Mouse (Mus musculus) heart, embryonic 12.5 days (tissue): ENCODE measurements around the gene Smyd2. TPM values are rescaled to one million over a fixed set of nuclear protein-coding genes. Genes with fewer than 3 reads are reported as not detected.
A peak's percentile ranks its signal among the peaks of the same experiment; 100 is the strongest.

Source experiments
- ATAC-seq: fragments of 200-750 bp; cut with Nextera tagmentation; 2 replicates; pipeline ENCODE4 v1.8.0; 2017; ENCODE audit warnings: moderate TSS enrichment, moderate library complexity; ENCODE audit not compliant: insufficient number of reproducible peaks, low FRiP score
- H3K27ac ChIP-seq: fragments of 300-500 bp; sonication (generic); 2 replicates; pipeline ENCODE4 v1.5.1; 2016; ENCODE audit warnings: mild to moderate bottlenecking, moderate library complexity; ENCODE audit not compliant: poor library complexity, severe bottlenecking
- H3K27me3 ChIP-seq: fragments of 300-500 bp; sonication (generic); replicated peaks from 2 replicates; pipeline ENCODE4 v1.6.1; 2016; ENCODE audit warnings: mild to moderate bottlenecking, moderate library complexity
- H3K36me3 ChIP-seq: fragments of 300-500 bp; sonication (generic); 2 replicates; pipeline ENCODE4 v1.6.1; 2016; ENCODE audit warnings: mild to moderate bottlenecking, moderate library complexity
- H3K4me1 ChIP-seq: fragments of 300-500 bp; sonication (generic); replicated peaks from 2 replicates; pipeline ENCODE4 v1.6.1; 2016; ENCODE audit warnings: mild to moderate bottlenecking
- H3K4me2 ChIP-seq: fragments of 300-500 bp; sonication (generic); 2 replicates; pipeline ENCODE4 v1.6.1; 2016; ENCODE audit warnings: mild to moderate bottlenecking, moderate library complexity
- H3K4me3 ChIP-seq: fragments of 300-500 bp; sonication (generic); 2 replicates; pipeline ENCODE4 v1.5.1; 2016; ENCODE audit warnings: mild to moderate bottlenecking
- H3K9ac ChIP-seq: fragments of 300-500 bp; sonication (generic); 2 replicates; pipeline ENCODE4 v1.6.1; 2016; ENCODE audit warnings: mild to moderate bottlenecking, moderate library complexity
- H3K9me3 ChIP-seq: fragments of 300-500 bp; sonication (generic); replicated peaks from 2 replicates; pipeline ENCODE4 v1.6.1; 2016; ENCODE audit warnings: mild to moderate bottlenecking, moderate library complexity
- WGBS: fragments of 180-500 bp; shearing (Covaris S2); methylation state at CpG from one replicate; pipeline ENCODE4 v1.1.7; 2016; 5-methylcytosine and 5-hydroxymethylcytosine counted together
- polyA plus RNA-seq: library from polyadenylated mRNA; unstranded; fragments of >200 nt; fragmentation: Nextera tagmentation; extraction: Ambion mirVana; gene quantifications from 2 replicates; pipeline ENCODE4 v1.2.1, GENCODE M21; 2016

The Smyd2 gene
- polyA plus RNA-seq, 1 experiment from 2014 or later: 177 TPM

- H3K4me3 ChIP-seq: no peak overlapping the region
- H3K36me3 ChIP-seq: peaks cover 54% of the 10 kb centered on the region
- WGBS: 33% methylated on average over 7 of the region's 7 CpGs
- no peaks in the 10 kb centered on the region for H3K9me3 ChIP-seq
- 0 out of 2 replicates have a peak, but pooled peaks have one; percentile 61 for ATAC-seq
- H3K9ac ChIP-seq: no peak overlapping the region
- no peak overlapping the region for H3K4me2 ChIP-seq
- H3K27me3 ChIP-seq: no peaks in the 10 kb centered on the region
- peak overlapping the region; percentile 61 for H3K27ac ChIP-seq
- H3K4me1 ChIP-seq: peaks cover 30% of the 10 kb centered on the region
Observed at GRCm38 (mm10) chr1:189887518-189887917, 34.6 kb downstream of the Smyd2 start.

GRCm38 (mm10) chr1:189885975-189886374 lies 36.2 kb downstream of the Smyd2 start:
- Histone ChIP-seq H3K9me3 (no peaks in the 10 kb centered on the region), H3K4me2 (no peak overlapping the region), H3K27ac (no peak overlapping the region), H3K9ac (no peak overlapping the region), H3K4me3 (no peak overlapping the region), H3K36me3 (peaks cover 57% of the 10 kb centered on the region), H3K4me1 (peaks cover 30% of the 10 kb centered on the region), H3K27me3 (no peaks in the 10 kb centered on the region)
- no peak for ATAC-seq
- WGBS: 72% methylated on average over 6 of the region's 6 CpGs

GRCm38 (mm10) chr1:189884951-189885350 lies 37.2 kb downstream of the Smyd2 start:
- no peak for ATAC-seq
- Histone ChIP-seq H3K27me3 (no peaks in the 10 kb centered on the region), H3K4me1 (peaks cover 33% of the 10 kb centered on the region), H3K27ac (no peak overlapping the region), H3K4me3 (no peak overlapping the region), H3K9me3 (no peaks in the 10 kb centered on the region), H3K4me2 (no peak overlapping the region), H3K9ac (no peak overlapping the region), H3K36me3 (peaks cover 66% of the 10 kb centered on the region)
- WGBS: 74% methylated on average over 13 of the region's 13 CpGs

GRCm38 (mm10) chr1:189883531-189884170 lies 38.5 kb downstream of the Smyd2 start:
- no peak for ATAC-seq
- Histone ChIP-seq H3K4me1 (peaks cover 33% of the 10 kb centered on the region), H3K9ac (no peak overlapping the region), H3K27me3 (no peaks in the 10 kb centered on the region), H3K36me3 (peaks cover 66% of the 10 kb centered on the region), H3K4me2 (no peak overlapping the region), H3K27ac (no peak overlapping the region), H3K4me3 (no peak overlapping the region), H3K9me3 (no peaks in the 10 kb centered on the region)
- WGBS: 48% methylated on average over 18 of the region's 18 CpGs

DNA sequence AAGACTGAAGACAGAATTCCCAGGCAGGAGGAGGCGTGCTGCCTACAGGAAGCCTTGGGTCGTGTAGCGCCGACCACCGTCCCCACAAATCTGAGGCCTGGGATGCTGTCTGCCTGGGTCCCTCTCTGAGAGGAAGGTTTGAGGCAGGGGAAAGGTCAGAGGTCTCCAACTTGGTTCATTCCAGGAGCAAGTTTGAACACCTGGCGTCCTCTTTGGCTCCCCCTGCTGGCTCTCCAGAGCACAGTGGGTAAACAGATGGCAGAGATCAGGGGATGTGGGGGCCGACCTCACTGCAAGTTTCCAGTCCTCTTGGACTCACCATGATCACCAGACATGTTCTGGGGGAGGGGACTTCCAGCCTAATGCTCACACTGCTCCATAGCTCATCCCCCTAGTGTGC lies 39.3 kb downstream of the Smyd2 start:
- Histone ChIP-seq H3K4me1 (peaks cover 28% of the 10 kb centered on the region), H3K9ac (no peak overlapping the region), H3K9me3 (no peaks in the 10 kb centered on the region), H3K27me3 (no peaks in the 10 kb centered on the region), H3K36me3 (peaks cover 66% of the 10 kb centered on the region), H3K4me2 (no peak overlapping the region), H3K27ac (no peak overlapping the region), H3K4me3 (no peak overlapping the region)
- 62% methylated on average over 7 of the region's 7 CpGs for WGBS
- no peak for ATAC-seq

DNA sequence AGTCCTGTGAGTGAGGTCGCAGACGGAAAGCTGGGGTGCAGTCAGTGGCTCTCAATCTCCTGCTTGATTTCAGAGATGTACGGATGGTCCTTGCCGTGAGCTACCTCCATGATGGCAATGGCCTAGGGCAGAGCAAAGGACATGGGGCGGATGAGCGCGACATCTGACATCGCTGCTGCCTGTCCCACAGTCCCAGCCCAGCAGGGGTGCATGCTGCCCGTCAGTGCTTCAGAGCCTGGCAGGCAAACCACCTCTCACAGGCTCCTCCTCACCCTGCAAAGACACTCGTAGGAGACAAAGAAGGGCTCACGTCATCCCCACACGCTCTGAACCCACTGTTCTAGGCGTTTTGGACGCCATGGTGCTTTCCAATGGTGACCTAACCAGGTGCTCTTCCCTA lies 41.4 kb downstream of the Smyd2 start:
- H3K27me3 ChIP-seq: no peaks in the 10 kb centered on the region
- 0 out of 2 replicates have a peak overlapping the region, but pooled peaks have one; percentile 31 for H3K9ac ChIP-seq
- no peak overlapping the region for H3K4me3 ChIP-seq
- no peak for ATAC-seq
- H3K9me3 ChIP-seq: no peaks in the 10 kb centered on the region
- WGBS: 76% methylated on average over 14 of the region's 14 CpGs
- peaks cover 61% of the 10 kb centered on the region for H3K36me3 ChIP-seq
- H3K27ac ChIP-seq: peak overlapping the region; percentile 76; the same call in 1 of the 2 replicates
- H3K4me1 ChIP-seq: peaks cover 46% of the 10 kb centered on the region
- no peak overlapping the region for H3K4me2 ChIP-seq

DNA sequence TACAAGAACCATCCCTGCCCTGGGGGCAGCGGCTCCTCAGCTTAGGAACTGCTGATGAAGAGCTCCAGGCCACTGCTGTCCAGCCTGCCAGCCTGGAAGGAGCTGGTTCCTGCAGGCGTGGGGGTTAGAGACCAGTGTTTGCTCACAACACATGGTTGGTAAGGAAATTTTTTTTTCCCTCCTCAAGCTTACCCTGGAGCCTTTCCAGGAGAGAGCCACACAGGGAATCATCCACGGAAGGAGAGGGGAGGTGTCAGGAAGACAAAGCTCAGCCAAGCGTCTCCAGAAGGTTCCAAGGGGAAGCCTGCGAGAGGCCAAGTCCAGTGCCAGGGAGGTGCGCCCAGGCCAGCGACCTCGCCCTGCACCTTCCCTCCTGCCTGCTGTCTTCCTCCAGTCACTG lies 42.2 kb downstream of the Smyd2 start:
- H3K9me3 ChIP-seq: no peaks in the 10 kb centered on the region
- peak; percentile 54 for ATAC-seq
- WGBS: 57% methylated on average over 8 of the region's 8 CpGs
- H3K9ac ChIP-seq: 0 out of 2 replicates have a peak overlapping the region, but pooled peaks have one; percentile 31
- no peak overlapping the region for H3K4me3 ChIP-seq
- peaks cover 53% of the 10 kb centered on the region for H3K36me3 ChIP-seq
- H3K4me1 ChIP-seq: peaks cover 54% of the 10 kb centered on the region
- H3K27me3 ChIP-seq: no peaks in the 10 kb centered on the region
- peak overlapping the region; percentile 76 for H3K27ac ChIP-seq
- no peak overlapping the region for H3K4me2 ChIP-seq

DNA sequence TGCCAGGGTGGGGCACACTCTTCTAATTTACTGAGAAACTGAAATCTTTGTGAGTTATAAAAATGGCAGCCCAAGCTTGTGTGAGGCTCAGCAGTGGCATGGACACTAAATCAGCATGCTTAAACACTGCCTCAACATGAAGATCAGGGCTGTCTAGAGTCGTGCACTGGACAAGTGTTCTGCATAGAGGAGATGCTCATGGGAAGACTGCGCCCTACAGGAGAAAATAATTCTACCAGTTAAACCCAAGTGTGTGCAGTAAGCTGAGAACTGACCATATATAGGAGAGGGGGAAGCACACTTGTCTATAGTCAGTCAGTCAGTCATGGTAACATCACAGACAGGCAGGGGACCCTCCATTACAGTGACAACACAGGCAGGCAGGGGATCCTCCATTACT lies 43.0 kb downstream of the Smyd2 start:
- 56% methylated on average over 2 of the region's 2 CpGs for WGBS

DNA sequence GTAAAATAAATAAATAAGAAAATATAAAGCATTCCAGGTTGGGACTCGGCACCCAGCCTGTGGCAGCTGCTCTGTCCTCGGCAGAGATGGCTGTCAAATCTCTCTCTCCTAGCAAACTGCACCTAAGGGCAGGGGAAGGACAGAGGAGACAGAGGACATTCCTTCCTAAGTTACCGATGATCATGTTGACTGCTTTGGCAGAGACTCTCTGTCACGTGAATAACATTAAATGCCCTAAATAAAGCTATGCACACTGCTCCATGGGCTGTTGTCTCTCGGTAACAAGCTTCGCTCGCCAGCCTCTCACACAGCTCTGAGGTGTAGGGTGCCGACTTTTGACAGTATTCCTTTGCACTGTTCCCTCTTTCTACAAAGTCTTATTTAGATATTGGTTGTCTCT lies 46.0 kb downstream of the Smyd2 start:
- Histone ChIP-seq H3K4me1 (peaks cover 58% of the 10 kb centered on the region), H3K4me2 (peak overlapping the region; percentile 16; the same call in 1 of the 2 replicates), H3K9ac (no peak overlapping the region), H3K4me3 (no peak overlapping the region), H3K36me3 (peaks cover 34% of the 10 kb centered on the region), H3K27me3 (no peaks in the 10 kb centered on the region), H3K9me3 (no peaks in the 10 kb centered on the region), H3K27ac (peak overlapping the region; percentile 57)
- no peak for ATAC-seq
- 57% methylated on average over 8 of the region's 8 CpGs for WGBS

More for the DNA sequence above, 43.0 kb downstream of the Smyd2 start:
- no peak overlapping the region for H3K4me2 ChIP-seq
- H3K36me3 ChIP-seq: peaks cover 46% of the 10 kb centered on the region
- 0 out of 2 replicates have a peak, but pooled peaks have one; percentile 5 for ATAC-seq
- H3K9ac ChIP-seq: no peak overlapping the region
- no peaks in the 10 kb centered on the region for H3K9me3 ChIP-seq
- no peak overlapping the region for H3K4me3 ChIP-seq
- peak overlapping the region; percentile 76 for H3K27ac ChIP-seq
- no peaks in the 10 kb centered on the region for H3K27me3 ChIP-seq
- peaks cover 61% of the 10 kb centered on the region for H3K4me1 ChIP-seq

DNA sequence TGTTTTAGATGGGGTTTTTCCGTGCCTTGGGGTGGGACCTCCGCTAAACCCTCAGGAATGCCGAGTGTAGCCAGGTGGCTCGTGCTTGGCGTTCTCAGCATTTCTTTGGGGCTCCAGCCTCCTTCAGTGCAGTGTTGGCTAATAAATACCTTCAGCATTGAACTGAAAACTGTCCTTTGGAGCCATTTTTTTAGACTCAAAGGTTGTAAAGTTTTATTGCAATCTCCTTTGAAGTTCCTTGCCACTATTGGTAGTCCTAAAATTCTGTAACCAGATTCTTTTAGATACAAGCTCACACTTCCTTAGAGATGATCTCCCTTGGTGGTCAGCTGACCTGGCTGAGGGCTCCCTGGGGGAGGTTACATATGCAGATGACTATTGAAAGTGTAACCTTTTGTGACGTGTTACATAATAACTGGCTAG lies 46.7 kb downstream of the Smyd2 start:
- Histone ChIP-seq H3K4me3 (no peak overlapping the region), H3K4me1 (peaks cover 58% of the 10 kb centered on the region), H3K4me2 (no peak overlapping the region), H3K36me3 (peaks cover 34% of the 10 kb centered on the region), H3K27me3 (no peaks in the 10 kb centered on the region), H3K9ac (no peak overlapping the region), H3K9me3 (no peaks in the 10 kb centered on the region), H3K27ac (no peak overlapping the region; the same call in 1 of the 2 replicates)
- no peak for ATAC-seq
- WGBS: 25% methylated on average over 6 of the region's 6 CpGs

- 0 out of 2 replicates have a peak overlapping the region, but pooled peaks have one; percentile 8 for H3K9ac ChIP-seq
- ATAC-seq: no peak
Observed at GRCm38 (mm10) chr1:189873591-189873990, 48.6 kb downstream of the Smyd2 start.

More at GRCm38 (mm10) chr1:189873591-189873990, 48.6 kb downstream of the Smyd2 start:
- Histone ChIP-seq H3K9me3 (no peaks in the 10 kb centered on the region), H3K27me3 (no peaks in the 10 kb centered on the region), H3K36me3 (peaks cover 42% of the 10 kb centered on the region), H3K4me2 (no peak overlapping the region), H3K4me1 (peaks cover 42% of the 10 kb centered on the region), H3K4me3 (no peak overlapping the region), H3K27ac (no peak overlapping the region)
- WGBS: 72% methylated on average over 8 of the region's 8 CpGs
